Mouse (Mus musculus): Measurements from ENCODE around the gene Ccdc181. TPM values are rescaled to one million over a fixed set of nuclear protein-coding genes. Genes with fewer than 3 reads are reported as not detected.

Gene Ccdc181
- total RNA-seq, 2 experiments from 2014 or later: 18.7 to 19.8 TPM

GRCm38 (mm10) chr1:164279332-164279731 is 3.9 kb downstream of the Ccdc181 start:
- DNase-seq (ENCODE audit: low spot score in 2 of 2): no peak

DNA sequence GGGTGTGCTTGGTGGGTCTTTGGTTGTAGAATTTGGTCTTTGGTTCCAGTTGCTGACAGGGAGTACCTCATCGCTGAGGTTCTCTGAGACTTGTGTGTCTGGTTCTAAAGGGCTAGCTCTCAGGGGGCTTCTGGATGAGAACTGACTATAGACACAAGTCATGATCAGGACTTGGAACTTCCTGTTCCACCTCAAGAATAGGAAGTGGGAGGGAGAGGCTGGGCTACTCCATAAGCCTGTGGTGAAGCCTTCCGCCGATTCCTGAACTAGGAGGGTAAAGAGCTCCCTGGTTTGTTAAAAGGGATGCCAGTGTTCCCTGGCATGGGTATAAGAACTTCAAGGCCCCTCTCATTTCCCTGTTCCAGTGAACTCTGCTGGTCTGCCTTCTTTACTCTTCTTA is 8.6 kb downstream of the Ccdc181 start:
- DNase-seq (ENCODE audit: low spot score in 2 of 2): no peak

- DNase-seq (ENCODE audit: low spot score in 2 of 2): peak in 1 of 2 experiments; percentile 16
These were observed 12.0 kb downstream of the Ccdc181 start for GRCm38 (mm10) chr1:164287406-164287805.

DNA sequence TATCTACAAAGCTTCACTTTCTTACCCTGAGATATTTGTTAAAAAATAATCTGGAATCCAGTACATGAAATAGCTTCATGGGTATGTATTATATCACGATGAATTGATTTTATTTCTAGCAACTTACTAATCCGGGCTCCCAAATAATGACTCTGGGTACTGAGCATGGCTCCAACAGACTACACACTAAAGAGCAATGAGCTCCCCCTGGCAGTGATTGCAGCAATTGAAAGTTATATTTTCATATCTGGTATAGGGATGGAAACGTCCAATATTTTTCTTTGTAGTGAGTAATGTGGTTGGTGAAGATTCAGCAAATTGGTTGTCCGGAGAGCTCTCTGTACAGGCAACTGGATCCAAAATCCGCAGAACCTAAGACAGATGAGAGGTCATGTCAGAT is 16.7 kb downstream of the Ccdc181 start:
- DNase-seq (ENCODE audit: low spot score in 2 of 2): no peak

- no peak for DNase-seq (ENCODE audit: low spot score in 2 of 2)
These were observed 18.7 kb downstream of the Ccdc181 start for GRCm38 (mm10) chr1:164294071-164294470.

GRCm38 (mm10) chr1:164296473-164296872 is 21.1 kb downstream of the Ccdc181 start:
- DNase-seq (ENCODE audit: low spot score in 2 of 2): no peak

DNA sequence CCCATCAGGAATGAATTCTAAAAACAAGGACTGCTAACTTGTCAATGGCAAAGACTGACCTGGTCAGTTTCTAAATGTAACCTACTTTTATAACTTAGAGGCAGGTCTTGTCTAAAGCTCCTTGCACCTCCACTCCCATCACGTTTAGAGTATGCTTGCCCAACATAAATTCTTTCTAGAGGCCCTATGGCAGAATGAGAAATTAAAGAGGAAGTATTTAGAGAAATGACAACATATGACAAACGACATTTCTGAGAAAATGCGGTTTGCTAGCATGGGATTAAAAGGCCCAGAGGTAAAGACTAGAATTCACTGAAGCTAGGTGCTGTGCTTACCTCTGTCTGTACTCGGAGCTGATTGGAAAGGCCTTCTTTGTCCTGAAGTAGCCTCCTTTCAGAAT is 26.6 kb downstream of the Ccdc181 start:
- DNase-seq (ENCODE audit: low spot score in 2 of 2): no peak

DNA sequence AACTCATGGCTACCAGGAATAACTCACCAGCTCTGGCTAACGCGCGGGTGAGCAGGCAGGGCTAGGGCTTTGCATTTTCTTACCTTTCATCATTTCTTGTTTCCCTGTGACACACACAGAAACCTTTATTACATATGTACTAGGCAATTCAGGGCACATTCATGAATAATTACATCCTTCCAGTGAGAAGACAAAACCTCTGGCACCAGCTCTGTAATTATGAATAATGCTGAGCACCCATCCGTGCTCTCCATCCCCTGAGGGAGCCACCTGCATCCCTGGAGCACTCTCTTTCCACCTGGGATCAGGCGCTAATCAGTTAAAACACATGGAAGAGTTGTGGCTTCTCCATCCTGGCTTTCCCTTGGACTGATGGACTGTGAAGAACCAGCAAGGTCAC is 28.4 kb downstream of the Ccdc181 start, which contains the start of gene Nme7:
Nme7 (plus strand) TSS at position 301 of the 400 bp plus-strand sequence.
- no peak for DNase-seq (ENCODE audit: low spot score in 2 of 2)

GRCm38 (mm10) chr1:164307124-164307751 is 31.9 kb downstream of the Ccdc181 start, which contains the start of gene Blzf1:
Blzf1 (minus strand) TSS chr1:164307489.
- DNase-seq (ENCODE audit: low spot score in 2 of 2): peak; percentile 92 to 99

GRCm38 (mm10) chr1:164307922-164308321 is 32.5 kb downstream of the Ccdc181 start:
- no peak for DNase-seq (ENCODE audit: low spot score in 2 of 2)

- no peak for DNase-seq (ENCODE audit: low spot score in 2 of 2)
These were observed 38.7 kb downstream of the Ccdc181 start for GRCm38 (mm10) chr1:164314085-164314484.

DNA sequence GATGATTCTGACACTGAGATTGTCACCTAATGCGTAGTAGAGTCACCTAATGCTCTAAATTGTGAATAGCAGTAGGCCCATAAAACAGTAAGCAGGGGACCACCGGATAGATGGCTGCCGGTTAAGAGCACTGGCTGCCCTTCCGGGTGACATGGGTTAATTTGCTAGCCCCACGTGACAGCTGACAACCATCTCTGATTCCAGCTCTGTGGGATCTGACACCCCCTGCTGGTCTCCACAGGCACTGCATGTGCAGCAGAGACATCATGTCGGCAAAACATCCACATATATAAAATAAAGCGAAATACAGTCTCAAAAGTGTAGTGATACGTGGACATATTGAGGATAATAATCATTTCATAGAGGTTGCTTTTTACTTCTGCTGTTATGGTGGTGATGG is 39.9 kb downstream of the Ccdc181 start:
- no peak for DNase-seq (ENCODE audit: low spot score in 2 of 2)

DNA sequence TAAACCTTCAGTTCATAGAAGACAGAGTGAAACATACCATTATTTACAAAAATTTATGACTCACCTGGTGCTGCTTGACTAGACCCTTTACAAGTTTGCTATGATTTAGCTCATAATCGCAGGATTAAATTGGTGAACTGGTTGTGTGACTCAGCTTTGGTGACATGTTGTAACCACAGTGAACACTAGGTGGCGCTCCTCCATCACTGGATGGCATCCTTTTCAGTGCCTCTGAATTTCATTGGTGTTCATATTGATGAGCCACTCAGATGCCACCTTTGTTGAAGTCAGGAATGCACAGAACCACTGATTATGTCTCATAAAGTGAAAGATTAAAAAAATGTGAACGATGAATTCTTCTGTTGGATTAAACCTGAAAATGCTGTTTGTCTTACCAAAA is 41.3 kb downstream of the Ccdc181 start:
- peak; percentile 78 to 88 for DNase-seq (ENCODE audit: low spot score in 2 of 2)

DNA sequence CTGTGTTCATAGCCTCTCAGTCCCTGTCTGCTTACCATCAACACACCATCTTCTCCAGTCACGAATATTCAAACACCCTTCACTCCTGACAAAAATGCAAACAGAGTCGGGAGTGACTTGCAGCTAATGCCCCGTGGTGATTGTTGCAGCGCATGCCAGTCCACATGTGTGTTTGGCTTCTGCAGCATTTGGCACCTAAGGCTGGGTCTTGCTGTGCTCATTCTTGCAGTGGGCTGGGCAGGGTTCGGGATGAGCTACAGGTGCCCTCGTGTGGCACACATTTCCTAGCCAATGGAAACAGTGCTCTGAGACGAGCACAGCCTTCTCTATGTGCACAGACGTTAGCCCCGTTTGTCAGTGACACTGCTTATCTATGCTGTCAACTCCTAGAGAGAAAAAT is 41.9 kb downstream of the Ccdc181 start:
- no peak for DNase-seq (ENCODE audit: low spot score in 2 of 2)

- DNase-seq (ENCODE audit: low spot score in 2 of 2): no peak
These were observed 43.1 kb downstream of the Ccdc181 start for GRCm38 (mm10) chr1:164318474-164318873.

DNA sequence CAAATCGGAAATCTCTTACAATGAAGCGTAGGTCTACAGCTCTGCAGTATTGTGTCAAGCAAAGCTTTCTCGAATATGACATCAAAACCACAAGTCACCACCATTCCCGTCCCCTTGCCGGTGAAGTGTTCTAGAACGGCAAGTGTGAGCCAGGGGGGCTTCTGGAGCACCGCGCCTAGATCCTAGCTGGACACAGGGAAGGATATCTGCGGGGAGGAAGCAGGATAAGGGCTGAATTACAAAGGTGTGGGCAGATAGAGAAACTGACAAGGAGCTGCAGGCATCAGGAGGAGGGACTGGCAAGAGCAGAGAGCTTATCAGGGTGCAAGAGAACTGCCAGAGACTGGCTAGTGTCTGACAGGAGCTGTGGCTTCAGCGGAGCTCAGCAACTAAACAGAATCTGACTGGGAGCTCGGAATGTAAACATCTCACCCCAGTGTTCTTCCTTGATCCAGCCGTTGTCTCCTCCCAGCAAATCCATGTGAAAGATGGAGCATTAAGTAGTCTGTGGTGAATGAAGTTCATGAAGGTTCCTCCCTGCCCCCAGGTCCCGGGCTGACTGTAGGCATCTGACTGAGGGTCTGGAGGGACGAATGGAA is 44.3 kb downstream of the Ccdc181 start:
- no peak for DNase-seq (ENCODE audit: low spot score in 2 of 2)

DNA sequence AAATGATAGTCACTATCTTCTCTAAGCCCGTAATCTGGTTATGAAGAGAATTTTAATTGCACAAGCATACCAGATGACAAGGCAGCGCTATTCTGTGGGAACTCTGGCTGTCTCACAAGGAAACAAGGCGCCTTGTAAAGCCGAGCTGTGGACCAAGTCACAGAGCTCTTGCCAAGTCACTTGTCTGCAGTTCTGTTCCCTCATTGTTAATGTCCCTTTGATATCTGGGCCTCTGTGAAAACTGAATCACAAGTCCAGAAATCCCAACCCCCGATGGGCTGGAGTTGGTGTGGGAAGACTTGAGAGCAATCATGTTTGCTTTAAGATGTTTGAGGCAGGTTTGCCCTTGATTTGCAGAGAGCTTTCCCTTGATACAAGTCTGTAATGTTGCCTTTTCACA is 45.3 kb downstream of the Ccdc181 start:
- DNase-seq (ENCODE audit: low spot score in 2 of 2): peak in 1 of 2 experiments; percentile 75

DNA sequence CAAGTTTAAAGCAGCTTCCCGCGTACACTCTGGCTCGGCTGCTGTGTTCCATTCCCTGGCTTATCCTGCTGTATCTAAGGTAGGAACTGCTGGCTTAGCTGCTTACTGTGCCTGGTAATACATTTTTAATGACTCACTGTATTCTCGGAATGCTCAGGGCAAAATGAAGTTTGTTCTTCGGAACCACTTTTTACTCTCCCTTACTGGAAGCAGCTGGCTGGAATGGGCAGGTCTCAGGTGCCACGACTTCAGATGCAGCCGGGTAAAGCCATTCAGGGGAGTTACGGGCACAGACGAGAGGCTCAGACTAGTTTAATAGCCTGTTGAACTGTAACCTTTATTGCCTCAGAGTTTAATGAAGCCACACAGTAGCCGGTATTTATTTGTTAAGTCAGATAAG is 46.0 kb downstream of the Ccdc181 start:
- no peak for DNase-seq (ENCODE audit: low spot score in 2 of 2)

GRCm38 (mm10) chr1:164322987-164323650 is 47.7 kb downstream of the Ccdc181 start:
- no peak for DNase-seq (ENCODE audit: low spot score in 2 of 2)

- no peak for DNase-seq (ENCODE audit: low spot score in 2 of 2)
These were observed 48.8 kb downstream of the Ccdc181 start for GRCm38 (mm10) chr1:164324221-164324620.

DNA sequence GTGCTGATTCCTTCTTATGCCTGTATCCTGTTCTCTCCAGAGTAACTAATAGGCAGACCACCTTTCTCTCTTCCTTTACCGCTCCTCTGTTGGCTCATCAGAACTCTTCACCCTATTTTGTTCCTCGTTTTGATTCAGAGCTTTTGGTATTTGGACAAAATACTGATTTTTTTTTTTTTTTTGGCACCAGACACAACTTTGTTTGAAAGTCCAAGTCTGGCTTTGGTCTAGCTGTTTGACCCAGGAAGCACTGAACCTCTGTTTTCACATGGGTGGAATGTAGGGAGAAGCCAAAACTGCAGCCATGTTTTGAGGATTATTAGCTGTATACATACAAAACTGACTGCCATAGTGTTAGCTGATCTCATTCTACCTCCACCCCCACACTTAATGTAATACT is 49.5 kb downstream of the Ccdc181 start:
- DNase-seq (ENCODE audit: low spot score in 2 of 2): no peak

GRCm38 (mm10) chr1:164326600-164327155 is 51.3 kb downstream of the Ccdc181 start:
- DNase-seq (ENCODE audit: low spot score in 2 of 2): peak; percentile 50 to 73

Data from layer of hippocampus, postnatal 14 days (tissue).